Mouse (Mus musculus) CD4-positive, CD25-positive, alpha-beta regulatory T cell, adult 4 months (primary cell): Measurements from ENCODE around the gene Plagl2. TPM values are rescaled to one million over a fixed set of nuclear protein-coding genes. Genes with fewer than 3 reads are reported as not detected.
A peak's percentile ranks its signal among the peaks of the same experiment; 100 is the strongest.

Experiments
- ATAC-seq: one replicate; pipeline ENCODE4 v1.8.0; 2017
- polyA plus RNA-seq, 2 experiments: library from polyadenylated mRNA; unstranded; fragments of 100-300 nt; shearing (Covaris generic); gene quantifications; one replicate each; pipeline ENCODE4 v1.2.1; 2017

Gene Plagl2
- polyA plus RNA-seq, 2 experiments from 2014 or later = 20.2 to 23.1 TPM

DNA sequence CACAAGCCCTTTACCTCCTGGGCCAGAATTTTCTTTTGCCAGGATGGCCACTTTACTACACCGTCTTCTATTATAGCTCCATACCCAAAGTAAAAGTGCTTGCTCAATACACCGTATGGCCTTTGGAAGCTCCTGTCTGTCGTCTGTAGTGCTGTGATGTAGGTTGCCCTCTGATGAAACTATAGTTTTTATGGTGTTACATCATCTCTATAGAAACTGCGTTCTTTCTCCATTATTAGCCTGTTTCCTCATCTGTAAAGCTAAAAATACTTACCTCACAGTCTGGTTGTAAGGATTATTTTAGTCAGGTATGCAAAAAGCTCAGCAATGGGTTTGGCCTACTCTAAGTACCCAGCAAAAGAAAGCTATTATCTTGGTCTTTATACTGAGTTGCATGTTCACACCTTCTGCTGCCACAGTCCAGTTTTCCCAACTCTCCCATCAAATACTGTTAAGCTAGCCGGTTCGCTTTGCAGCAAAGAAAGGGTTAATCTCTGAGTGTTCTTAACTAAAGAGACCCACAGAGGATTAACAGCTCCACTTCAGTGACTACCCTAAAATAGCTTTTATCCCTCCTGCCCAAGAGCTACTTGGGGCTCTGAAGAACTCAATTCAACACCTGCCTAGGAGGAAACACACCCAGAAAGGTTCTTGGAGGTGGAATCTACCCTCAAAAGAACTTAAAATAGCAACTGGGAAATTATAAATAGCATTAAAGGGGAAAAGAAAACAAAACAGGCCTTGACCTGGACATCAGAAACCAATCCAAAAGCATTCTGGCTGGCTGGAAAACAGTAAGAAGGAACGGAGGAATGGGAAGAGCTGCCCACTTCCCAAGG, 2.0 kb downstream of the Plagl2 start:
- no peak for ATAC-seq

DNA sequence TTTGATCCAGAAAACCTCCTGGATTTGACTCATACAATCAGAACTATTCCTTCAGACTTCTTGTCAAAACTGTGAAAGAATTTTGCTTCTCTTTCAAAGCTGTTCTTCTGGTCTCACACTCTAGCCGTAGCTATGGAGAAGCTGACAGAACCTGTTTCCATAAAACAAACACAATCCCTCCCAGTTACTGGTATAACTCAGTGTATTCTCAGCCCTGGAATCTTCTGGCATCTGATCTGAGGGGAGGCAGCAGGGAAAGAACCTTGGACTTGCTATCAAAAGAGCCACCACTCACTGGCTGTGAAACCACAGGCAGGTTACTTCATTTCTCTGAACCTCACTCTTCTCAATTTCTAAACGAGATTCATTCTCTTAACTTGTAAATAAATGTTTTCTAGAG, 2.8 kb downstream of the Plagl2 start:
- no peak for ATAC-seq

DNA sequence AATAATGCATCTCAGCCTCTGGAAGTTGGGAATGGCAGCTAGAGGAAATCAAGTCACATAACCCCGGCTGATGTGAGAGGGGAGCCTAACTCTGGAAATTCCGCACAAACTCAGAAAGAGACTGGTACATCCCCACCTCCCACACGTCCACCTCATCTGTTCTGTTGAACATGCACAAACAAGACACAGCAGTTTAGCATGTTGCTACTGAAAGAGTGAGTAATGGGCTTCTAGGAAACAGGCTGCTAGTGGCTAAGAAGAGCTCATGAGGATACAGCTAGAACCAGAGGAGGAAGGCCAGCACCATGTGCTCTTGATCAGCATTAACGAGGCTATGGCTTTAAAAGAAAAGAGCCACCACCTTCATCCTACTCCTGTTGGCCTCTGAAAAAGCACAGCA, 3.3 kb downstream of the Plagl2 start:
- no peak for ATAC-seq

DNA sequence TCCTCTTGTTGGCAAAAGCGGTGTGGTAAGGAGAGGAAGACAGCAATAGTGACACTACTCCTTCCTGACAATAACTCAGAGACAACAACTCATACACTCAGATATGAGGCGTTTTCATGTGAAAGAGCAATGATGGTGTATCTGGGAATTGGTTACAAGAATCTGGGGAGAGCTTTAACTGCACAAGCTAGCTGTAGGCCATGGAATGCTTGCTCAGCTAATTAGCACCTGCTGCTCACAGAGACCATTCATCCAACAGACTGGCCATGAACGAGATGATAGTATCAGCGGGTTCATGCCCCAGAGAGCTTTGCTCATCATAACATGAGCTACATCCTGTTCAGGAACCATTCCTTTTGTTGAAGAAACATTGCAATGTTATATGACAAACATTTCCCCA, 4.0 kb downstream of the Plagl2 start:
- ATAC-seq = no peak

DNA sequence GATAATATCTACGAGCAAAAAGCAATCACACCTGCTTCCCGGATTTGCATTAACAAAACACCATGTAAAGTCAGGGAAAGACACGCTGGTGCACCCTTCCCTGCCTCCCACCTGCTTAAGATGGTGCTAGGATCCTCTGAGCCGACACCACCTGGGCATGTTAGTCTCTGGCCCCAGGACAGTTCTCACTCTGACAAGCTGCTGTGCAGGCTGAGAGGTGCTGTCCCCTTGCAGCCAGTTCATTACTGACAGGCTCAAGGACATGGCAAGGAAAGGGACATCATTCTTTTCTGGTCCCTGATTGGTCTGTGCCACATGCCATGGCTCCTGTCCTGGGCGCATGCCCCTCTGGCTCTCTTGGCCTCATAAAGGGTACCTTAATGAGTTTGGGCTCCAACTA, 12.7 kb downstream of the Plagl2 start:
- no peak for ATAC-seq

DNA sequence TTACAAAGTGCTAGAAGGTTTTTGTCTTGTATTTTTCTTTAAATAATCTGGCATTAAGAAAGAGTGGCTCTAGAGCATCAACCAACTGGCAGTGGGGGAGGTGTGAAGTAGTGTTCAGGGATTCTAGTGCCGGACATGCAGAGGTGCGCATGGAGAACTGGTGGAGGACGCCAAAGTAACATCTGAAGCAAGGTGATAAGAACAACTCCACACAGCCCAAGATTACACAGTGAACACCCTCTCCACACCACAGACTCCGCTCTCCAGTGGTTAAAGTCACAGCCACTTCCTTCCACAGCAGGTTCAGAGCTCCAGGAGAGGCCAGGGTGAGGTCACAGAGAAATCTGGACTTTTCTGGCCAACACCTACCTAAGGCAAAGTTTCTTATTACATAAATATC, 13.3 kb downstream of the Plagl2 start:
- no peak for ATAC-seq

DNA sequence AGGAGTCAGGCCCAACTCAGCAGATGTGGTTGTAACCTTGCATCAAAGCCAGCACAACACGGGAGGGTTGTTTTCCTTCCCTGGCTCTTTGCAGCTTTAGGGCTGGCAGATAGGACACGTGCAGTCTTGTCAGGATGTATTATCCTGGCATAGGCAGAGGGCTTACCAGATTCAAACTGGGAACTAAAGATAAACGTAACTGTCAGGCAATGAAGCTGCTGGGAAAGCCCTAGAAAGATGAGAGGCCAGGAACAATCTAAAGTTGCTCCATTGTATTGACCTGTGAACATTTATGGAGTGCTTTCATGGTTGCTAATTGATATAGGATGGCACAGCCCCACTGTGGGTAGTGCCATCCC, 15.7 kb downstream of the Plagl2 start:
- peak; percentile 19 for ATAC-seq

DNA sequence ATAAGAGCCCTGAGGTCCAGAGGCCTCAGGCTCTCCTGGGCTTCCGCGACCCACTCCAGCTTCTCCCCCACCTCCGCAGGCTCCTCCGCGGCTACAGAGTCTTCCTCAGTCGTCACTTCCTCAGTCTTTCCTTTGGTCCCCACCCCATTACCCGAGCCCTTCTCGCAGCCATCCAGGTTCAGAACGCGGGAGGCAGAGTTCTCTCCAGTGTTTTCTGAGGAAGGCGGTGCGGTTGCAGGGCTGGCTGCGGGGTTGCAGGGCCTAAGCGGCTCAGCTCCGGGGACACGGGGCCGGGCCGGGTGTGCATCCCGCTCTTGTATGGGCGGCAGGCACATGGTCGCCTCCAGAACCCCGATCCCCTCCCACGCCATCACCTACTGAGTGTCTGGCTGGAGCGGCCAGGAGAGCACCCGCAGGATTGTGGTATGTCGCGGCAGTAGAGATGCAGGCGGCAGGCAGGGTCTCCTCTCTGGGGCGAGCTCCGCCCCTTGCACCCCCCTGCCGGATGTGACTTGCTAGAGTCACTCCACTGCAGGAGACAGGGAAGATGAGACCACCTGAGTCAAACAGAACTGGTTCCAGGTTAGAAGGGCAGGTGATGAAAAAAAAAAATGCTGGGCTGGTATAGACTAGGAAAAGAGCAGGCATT, 16.2 kb downstream of the Plagl2 start, which contains the start of gene Tspyl3:
Gene Tspyl3 (minus strand): TSS at position 496 of the 649 bp plus-strand sequence.
- ATAC-seq = peak; percentile 86

DNA sequence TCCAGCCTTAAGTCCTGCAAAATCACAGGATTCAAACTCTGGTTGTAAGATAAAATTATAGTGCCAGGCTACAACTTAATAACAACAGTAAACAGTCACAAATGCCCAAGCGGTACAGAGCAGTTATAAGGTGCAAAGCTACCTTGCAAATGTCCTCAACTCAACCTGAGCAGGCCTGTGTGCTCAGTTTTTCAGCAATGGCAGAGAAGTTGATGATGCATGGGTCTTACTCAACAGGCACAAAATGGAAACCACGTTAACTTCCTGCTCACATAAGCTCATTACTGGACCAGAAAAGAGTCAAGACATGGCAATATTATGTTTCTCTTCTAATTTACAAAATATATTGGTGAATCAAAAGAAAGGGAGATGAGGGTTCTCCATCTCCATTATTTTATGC, 18.7 kb downstream of the Plagl2 start:
- ATAC-seq = no peak

DNA sequence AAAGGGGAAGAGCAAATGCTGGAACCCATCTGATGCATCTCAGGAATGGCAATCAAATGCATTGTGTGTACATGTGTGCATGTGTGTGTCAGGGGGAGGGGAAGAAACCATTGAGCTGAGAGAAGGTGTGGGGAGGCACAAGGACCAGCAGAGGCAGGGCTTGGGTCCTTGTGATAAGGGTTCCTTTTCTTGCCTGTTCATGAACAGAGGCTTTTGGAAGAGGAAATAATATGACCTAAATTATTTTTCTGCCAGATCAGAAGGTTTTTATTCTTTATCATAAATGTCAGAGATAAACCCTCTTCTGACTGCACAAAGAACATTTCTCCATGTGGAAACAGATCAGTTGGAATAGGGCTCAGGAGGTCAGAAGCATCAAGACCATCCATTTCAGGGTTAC, 19.1 kb downstream of the Plagl2 start:
- ATAC-seq = no peak

DNA sequence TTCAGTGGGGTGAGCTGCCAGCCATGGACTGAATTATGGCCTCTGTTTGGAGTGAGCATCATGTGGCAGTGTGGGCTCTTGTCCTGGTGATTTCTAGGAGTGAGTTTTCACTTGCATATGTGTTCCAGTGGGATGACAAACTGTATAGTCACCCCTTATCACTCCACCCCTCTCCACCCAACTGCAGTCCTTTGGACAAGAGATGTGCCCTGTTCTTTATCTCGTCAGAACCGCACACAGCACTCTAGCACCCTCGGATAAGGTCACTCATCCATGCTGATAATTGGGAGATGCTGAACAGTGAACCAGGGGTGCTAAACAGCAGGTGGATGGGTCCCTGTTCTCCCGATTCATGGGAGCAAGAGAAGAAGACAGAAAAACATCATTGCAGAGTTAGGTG, 19.6 kb downstream of the Plagl2 start:
- ATAC-seq = no peak

DNA sequence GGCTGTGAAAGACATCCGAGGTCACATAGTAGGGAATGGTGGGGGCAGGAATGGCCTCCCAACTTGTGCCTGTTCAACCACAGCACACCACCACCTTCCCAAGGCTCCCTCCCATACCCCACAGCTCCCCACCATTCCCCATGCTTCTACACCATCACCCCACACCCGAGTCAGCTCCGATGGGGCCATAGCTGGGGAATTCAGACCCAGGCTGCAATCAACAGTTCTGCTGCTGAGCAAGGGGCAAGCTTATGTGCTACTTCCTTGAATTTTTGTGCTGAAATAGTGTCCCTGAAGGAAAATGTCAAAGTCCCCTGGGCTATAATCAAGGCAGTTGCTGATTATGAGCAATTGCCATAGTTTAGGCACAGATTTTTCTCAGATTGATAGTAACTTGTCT, 22.7 kb downstream of the Plagl2 start:
- ATAC-seq = no peak

DNA sequence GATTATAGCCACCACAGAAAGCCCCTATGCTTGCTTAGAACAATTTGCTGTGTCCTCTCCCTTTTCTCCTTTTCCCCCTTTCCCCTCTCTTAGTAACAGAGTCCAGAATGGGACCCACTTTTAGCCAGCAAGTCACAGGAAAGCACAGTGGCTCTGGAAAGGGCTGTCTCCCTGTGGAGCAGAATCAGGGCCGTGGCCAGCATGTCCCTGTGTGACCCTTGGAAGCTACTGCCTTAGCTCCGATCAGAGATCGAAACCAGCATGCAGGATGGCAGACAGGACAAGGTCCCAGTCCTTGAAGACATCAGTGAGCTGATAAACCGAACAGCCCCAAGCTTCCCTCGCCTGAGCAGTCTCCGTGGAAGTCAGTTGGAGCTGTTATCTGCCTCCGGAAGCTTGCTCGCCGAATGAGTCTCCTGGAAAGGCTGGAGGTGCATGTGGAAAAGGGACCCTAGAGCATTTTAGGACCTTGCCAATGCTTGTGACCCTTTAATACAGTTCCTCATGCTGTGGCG, 23.3 kb downstream of the Plagl2 start:
- ATAC-seq = no peak

DNA sequence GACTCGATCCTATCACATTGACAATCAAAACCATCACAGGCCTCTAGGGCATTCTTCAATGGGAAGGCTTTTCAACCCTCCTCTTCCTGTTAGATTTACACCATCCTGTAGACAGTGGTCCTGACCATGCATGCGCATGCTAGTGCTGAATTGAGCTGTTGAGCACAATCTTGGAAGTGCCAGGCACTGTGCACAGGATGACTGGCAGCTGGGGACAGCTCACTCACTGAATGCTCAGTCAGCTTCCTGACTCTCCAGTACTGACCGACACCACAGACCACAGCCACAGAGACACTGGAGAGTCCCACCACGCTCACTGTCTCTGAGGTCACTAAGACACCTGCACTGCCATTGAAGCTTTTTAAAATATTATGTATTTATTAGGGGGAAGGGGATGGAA, 25.8 kb downstream of the Plagl2 start:
- ATAC-seq = peak; percentile 25

DNA sequence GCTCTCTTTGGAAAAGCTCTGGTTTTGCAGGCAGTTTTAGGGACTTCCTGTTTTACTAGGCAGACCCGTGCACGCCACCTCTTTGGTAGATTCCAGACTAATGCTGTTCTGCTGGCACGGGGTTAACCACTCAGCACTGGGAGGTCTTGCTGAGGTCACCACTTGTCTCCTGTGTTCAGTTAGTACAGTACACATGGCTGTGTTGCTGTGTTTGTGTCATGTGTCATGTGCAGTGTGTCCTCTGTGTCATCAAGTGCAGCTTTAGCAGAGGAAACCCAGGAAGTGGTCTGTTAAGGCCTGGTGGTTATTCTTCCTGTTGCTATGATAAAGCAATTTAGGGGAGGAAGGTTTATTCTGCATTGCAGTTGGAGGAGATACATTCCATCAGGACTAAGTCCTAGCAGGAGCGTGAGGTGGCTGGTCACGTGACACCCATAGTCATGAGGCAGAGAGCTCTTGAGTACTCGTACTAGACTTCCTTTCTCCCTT, 26.4 kb downstream of the Plagl2 start:
- peak; percentile 92 for ATAC-seq

DNA sequence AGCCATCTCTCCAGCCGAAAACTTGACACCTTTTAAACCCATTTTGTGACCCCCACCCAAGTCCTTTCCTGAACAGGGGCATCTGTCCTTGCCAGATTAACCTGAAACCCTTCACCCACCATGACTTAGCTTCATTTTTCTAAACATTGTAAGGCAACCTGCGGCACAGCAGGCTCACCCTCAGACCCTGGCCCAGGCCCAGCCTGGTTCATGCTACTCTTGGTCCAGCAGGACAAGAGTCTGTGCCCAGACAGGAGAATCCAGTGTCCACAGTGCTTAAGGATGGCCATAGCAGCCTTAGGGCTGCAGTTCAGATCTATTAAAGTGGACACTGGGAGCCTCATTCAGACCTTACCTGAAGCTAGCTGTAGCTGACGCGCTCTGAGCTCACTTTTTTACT, 27.9 kb downstream of the Plagl2 start:
- ATAC-seq = no peak

DNA sequence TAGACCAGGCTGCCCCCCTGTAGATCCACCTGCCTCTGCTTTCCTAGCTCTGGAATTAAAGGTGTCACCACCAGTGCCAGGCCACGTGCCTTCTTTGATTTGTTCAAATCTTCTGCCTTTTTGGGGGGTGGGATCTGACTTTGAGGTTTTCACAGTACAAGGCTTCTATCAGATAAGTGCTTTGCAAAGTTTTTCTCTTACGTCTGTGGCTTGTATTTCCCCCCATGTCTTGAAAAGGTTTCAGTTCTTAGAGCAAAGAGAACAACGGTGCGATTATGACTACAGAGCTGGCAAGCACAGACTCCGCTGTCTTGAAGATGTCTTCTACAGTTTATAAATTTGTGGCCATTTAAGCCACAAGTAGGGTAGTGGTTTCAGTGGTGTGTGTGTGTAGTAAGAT, 29.8 kb downstream of the Plagl2 start:
- peak; percentile 22 for ATAC-seq

DNA sequence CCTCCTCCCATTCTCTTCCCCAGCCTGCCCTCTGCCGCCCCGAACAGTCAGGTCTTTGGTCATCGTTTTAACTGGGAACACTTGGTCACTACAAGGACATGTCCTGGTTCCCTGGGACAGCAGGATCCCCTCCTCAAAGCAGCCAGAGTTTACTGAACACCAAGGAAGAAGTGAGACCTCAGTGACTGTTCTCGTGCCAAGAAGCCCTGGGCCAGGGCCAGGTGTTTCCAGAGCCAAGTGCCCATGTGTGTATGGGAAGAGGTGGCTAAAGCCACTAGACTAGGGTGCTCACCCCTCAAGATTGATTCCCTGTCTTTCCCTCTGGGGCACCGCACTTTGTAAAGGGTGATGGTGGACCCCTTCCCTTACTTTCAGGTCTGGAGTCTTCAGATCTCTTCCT, 31.9 kb downstream of the Plagl2 start:
- ATAC-seq = no peak

DNA sequence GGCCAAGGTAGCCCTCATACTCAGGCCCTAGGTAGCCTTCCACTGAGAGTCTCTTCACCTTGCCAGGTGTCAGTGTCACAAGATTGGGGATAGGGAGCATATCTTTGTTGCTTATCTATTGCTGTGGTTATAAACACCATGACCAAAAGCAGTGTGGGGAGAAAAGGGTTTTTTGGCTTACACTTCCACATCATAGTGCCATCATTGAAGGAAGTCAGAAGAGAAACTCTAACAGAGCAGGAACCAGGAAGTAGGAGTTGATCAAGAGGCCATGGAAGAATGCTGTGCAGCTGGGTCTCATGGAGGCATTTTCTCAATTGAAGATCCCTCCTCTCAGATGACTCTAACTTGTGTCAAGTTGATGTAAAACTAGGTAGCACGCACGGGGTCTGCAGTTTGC, 33.1 kb downstream of the Plagl2 start:
- ATAC-seq = no peak

DNA sequence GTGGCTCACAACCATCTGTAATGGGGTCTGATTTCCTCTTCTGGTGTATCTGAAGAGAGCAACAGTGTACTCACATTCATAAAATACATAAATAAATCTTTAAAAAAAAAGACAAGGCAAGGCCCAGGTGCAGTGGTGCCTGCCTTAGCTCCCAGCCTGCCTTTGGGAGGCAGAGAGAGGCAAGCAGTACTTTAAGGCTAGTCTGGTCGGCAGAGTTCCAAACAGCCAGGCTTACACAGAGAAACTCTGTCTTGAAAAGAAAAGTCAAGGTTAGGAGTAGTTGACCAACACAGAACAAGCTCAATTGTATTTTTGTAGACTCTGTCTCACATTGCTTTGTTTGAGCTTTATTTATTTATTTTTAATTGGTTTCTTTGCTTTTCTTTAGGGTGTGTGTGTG, 38.5 kb downstream of the Plagl2 start:
- ATAC-seq = no peak

DNA sequence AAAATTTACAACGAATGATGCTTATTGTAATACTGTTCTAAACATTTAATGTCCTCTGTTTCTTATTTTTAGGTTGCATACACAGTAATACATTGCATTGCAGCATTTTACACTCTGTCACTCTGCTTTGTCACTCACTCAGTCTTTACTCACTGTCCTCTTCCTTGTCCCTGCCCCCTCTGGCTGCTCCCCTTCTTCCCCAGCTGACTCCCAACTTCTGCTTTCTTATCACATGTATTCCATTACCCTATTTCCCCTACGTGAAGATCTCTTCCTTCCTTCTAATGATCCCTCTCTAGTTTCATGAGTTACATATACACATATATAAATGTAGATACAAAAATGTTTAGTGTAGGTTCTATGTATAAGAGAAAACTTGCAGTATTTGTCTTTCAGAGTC, 42.1 kb downstream of the Plagl2 start:
- no peak for ATAC-seq

DNA sequence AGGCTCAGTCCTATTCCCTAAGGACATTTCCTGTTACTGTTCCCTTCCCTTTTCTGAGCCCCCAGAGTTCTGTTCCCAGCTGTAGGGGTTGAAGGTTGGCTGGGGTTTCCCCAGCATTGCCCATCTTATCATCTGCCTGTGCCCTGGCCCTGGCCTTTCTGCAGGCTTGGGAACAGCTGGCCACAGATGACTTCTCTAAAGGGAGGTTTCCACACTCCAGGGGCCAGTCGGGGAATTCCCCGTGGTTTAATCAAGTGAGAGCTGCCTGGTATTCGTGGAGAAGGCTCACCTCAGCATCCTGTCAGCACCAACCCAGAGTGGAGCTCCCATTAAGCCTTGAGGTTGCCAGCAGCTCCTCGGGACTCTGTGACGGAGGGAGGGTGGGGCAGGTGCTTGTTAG, 42.7 kb downstream of the Plagl2 start:
- no peak for ATAC-seq

DNA sequence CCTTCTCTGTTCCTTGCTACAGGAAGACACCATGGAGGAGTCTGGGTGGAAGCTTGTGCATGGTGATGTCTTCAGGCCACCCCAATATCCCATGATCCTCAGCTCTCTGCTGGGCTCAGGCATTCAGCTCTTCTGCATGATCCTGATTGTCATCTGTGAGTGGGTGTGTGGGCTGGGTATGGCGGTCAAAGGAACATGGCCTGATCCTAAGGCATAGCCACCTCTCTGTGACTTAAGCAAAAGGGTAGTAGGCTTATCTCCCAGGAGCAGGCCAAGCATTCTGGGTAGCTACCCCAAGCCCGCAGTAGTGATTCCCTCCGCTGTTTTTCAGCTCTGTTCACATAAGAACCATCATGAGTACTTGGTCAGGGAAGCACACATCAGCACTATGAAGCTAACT, 47.0 kb downstream of the Plagl2 start:
- ATAC-seq = no peak

DNA sequence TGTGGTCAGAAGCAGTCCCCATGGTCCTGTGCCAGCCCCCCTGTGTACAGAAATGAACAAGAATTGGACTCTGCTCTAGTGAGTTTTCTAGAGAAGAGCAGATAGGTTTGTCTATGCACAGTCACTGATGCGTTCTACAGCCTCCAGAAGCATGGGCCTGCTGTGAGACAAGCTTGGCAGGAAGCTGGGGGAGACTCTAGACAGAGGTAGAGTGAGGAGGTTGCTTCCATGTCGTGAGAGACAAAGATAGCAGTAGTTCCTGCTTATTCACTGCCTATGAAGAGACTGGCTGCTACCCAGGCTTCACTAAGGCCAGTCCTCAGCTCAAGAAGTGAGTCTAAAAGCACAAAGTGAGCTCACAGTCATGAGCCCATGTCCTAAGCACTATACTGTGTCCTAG, 50.0 kb downstream of the Plagl2 start:
- no peak for ATAC-seq
